Mouse (Mus musculus) c-Kit-negative CD71-positive TER-119-positive erythroid progenitor cells, embryonic 14.5 days (primary cell): ENCODE results near the gene Thoc6.

Source experiments
- DNase-seq: peaks from one replicate; pipeline ENCODE4 v3.0.0-alpha.2; 2013; ENCODE audit warnings: low read depth, low spot score

The Thoc6 gene

DNA sequence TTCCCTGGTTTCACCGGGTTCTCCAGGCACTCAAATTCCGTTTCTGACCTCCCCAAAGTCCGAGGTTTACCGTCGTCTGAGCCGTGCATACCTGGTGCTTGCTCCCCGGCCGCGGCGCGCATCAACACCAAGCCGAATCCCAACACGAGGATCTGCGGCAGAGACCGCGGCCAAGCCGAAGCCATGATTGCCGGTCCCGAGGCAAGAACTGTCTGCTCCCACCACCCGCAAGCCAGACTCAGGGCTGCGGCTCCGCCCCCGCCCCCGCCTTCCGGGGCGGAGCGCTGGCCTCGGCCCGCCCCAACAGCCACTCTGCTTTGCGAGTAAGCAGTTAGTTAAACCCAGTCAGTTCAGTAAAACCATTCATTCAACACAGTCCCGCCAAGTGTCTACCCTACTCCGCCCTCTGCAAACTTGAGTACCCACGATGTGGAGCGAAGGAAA is 3.6 kb upstream of the Thoc6 start, which contains the start of gene Tnfrsf12a:
TSS of gene Tnfrsf12a (minus strand) at position 233 of the 444 bp plus-strand sequence.
- peak; percentile 28 for DNase-seq

DNA sequence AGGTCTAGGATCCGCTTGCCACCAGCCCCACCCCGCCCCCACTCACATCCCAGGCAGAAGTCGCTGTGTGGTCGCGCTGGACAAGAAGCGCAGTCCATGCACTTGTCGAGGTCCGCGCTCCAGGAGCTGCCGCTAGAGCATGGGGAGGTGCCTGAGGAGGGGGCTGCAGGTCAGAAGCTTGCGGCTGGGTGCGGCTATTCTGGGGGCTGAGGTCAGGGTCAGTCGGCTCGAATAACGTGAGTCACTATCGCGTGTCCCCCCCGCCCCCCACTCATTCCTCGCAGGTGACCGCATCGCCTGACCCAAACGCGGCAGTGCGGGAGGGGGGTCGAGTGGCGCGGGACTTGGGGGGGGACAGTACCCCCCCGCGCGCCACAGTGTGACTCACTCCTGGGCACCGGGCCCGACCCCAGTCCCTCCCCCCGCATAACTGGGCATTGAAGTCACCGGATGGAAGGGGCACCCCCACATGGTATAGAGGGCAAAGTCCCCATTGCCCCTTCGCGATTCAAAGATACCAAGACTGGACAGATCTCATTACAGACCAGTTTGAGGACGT is 2.9 kb upstream of the Thoc6 start:
- no peak for DNase-seq

DNA sequence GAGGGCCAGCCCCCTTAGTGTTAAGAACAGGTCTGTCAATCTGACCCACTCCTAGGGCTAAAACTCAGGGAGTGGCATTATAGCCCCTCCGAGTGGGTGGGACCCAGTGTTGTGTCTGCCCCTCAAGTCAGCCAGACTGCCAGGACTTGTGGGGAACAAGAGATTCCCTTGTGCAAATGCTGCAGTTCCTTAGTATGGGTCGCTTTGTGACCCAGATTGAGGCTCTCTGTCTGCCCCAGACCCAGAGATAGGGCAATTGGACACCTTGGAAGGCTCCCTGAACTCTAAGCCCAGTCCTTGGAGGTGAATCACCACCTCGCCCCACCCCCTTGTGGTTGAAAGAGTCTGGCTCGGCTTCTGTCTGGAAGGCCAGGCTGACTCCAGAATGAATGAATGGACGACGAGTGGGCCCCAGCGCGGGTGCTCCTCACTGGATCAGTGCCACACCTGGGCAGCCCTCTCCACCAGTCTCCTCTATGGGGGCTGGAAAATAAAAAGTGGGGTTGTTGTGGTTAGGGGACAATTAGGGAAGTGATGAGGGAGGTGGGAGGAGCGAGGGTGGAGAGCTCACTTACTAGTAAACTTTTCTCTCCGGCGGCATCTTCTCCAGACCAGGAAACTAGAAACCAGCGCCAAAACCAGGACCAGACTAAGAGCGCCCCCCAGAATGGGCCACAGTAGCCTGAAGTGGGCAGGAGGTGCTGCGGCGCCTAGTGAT is 2.0 kb upstream of the Thoc6 start:
- DNase-seq: no peak

DNA sequence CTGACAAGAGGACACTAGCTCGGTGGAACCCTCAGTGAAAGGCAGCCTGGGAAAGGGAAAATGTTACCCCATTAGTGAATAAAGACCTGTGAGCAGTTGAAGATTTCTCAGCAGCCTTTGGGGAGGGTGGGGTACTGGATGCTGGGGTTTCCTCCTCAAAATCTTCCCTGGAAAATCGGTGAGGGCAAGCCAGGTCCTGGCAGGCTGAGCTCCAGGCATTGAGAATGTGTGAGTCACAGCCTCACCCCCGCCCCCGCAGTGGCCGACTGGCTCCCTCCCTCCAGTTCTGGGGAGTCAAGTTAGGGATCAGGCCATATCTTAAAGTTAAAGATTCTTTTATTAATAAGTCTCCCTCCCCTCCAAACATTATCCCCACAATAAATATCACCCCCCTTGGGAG is 1.4 kb upstream of the Thoc6 start:
- no peak for DNase-seq

DNA sequence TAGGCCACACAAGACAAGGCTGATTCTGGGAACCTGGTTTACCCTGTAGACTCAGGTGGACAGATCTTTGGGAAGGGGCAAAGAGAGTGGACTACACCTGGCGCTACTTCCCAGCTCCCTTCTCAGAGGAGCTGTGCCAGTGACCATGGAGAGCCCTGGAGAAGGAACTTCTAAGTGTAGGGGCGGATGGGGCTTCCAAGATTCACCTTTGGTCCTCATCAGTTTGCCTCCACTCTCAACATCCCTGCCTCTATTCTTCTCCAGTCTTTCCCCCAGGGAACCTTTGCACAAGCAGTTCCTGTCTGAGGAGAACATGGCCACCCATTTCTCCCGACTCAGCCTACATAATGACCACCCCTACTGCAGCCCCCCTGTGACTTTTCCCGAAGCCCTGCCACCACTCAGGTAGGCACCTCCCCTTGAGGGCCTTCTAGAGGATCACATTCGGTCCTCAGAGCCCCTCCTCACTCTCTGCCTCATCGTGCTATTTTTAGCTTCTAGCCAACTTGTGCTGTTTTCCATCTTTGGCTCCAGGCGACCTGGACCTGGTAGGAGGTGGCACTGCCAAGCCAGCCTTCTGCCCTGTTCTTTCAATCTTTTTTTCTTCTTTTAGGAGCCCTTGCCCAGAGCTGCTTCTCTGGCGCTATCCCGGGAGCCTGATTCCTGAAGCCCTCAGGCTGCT is 730 bp upstream of the Thoc6 start:
- DNase-seq: no peak

DNA sequence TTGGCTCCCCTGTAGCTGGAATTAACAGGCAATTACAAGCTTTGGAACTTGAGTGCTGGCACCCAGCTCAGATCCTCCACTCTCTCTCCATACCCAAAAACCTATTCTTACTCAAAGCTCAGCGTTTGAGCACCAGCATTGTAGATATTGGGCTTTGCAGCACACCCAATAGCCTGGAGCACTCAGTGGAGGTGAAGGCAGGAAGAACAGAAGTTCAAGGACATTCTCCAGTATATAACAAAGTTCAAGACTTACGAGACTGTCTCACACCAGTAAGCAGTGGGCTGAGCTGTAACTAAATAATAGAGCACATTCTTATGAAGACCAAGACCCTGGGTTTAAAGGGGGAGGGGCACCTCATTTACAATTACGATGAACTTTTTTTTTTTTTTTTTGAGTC is 921 bp downstream of the Thoc6 start:
- DNase-seq: no peak

DNA sequence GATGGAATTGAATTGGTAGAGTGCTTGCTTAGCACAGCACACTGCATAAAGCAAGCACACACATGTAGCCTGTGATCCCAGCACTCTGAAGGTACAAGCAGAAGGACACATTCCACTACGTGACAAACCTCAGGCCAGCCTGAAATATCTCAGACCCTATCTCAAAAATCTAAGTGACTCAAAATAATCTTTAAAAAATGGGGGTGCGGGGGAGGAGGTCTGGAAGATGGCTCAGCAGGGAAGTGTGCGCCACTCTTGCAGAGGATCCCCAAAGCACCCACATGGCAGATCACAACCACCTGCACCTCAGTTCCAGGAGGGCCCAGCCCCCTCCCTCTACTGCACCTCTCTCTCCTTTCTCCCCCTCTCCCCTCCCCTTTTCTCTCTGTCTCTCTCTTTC is 2.2 kb downstream of the Thoc6 start:
- no peak for DNase-seq

DNA sequence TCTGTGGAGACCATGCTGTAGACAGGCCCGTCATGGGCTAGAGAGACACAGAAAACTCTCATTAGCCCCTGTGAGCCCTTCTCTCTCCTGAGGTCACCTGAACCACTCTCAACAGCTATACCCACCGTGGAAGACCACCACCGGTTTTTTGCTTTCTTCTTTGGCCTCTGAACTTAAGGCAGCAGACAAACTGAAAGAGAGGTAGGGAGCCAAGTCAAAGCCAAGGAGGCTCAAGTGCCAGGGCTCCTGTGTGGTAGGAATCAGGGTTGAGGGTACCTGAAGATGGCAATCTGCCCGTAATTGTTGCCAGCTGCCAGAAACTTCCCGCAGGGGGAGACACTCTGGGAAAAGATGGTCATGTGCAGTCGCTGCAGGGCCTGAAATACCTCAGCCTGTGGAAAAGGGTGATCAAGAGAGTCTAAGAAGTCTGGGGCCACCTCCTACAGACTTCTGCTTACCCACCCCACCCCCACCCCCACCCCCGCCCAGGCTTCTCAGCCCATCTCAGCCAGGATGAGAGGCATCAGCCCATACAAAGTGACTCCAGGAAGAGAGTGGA is 3.1 kb downstream of the Thoc6 start:
- DNase-seq: no peak

DNA sequence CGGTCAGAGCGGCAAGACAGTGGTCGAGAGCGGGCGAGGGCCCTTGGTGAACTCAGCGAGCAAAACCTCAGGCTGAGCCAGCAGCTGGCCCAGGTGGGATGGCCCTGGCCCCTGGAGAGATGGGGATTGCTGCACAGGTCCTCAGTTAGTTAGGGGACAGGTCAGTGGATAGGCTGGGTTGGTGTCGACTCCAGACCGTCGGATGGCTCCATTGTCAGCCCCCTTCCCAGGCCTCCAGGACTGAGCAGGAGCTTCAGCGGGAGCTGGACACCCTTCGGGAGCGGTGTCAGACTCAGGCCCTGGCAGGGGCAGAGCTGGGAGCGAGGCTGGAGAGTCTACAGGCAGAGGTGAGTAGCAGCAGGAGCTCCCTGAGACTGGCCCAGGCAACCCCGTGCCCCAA is 8.2 kb downstream of the Thoc6 start:
- DNase-seq: no peak

DNA sequence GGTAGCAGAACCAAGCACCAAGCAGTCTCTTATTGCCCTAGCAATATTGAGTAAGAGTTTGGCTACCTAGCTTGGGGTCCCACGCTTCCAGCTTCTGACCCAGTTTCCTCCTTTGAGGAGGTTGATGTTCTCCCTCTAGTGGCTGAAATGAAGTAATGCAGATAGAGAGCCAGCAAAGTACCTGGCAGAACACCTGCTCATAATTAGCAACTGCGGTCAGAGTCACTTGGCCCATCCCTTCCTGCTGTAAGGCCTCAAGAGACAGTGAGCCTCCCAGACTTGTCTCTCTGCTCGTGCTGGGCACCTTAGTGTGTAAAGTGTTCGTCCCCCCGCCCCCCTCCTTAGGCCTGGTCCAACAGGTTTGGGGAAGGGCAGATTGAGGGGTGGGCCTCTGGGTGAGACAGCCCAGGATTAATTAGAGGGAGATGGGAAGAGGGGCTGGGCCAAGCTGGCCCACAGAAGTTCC is 9.1 kb downstream of the Thoc6 start:
- peak; percentile 19 for DNase-seq

DNA sequence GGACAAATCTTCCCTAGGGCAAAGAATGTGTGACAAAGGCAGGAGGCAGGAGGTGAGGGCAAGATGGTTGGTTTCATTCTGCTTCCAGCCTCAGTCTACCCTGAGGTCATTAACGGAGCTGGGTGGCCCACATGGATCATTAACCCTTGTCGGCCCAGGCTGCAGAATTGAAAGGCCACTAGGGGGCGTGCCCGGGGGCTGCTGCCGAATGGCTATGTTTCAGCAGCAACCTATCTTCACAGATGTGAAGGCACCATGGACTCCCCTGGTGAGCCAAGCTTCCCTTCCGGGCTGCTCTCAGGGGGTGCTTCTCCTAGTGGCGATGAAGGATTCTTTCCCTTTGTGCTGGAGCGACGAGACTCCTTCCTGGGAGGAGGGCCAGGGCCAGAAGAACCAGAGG is 12.2 kb downstream of the Thoc6 start:
- DNase-seq: no peak

DNA sequence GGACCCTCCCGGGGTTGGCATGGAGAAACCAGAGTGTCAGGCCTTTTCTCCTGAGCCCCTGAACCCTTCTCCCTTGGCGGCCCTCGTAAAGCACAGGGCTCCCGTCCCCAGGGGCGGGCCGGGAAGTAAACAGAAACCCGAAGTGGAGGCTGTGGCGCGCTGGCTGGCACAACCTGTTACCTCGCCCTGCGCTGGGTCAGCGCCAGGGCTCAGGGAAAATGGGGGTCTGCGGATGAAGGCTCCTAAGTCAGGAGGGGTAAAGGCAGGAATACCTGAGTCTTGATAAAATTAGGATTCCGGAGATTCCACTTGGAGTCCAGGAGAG is 12.8 kb downstream of the Thoc6 start:
- DNase-seq: no peak

DNA sequence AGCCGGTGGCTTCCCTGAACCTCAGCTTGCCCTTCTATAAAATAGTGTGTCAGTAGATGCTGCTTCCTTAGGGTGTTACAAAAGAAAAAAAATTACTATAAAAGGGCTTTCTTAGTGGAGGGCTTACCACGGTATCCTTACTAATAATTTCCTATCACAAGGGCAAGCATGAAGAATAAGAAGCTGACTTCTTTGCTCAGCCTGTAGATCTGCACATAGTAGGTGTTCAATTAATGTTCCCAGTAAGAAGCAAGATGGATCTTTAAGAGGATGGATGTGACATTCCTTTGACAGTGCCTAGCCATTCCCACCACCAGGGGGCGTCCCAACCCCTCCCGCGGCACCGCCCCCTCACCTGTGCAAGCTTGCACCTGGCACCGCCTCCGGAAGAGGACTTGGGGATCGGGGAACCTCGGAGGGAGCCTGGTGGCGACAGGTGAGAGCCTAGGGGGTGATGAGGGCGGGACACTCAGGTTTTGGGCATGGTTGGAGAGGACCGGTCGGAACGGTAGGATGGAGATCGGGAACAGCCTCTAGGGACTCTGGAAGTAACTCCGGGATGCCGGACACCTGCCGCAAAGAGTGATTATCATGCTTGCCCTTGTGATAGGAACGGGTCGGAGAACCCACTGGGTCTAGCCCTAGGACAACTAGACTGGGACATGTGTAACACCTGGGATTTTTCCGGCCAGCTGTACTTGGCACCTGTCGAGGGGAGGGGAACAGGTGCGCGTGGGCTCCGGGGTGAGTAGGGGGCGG is 13.4 kb downstream of the Thoc6 start, which contains the start of gene Bicdl2:
TSS of gene Bicdl2 (plus strand) at position 390 of the 759 bp plus-strand sequence.
- DNase-seq: no peak

DNA sequence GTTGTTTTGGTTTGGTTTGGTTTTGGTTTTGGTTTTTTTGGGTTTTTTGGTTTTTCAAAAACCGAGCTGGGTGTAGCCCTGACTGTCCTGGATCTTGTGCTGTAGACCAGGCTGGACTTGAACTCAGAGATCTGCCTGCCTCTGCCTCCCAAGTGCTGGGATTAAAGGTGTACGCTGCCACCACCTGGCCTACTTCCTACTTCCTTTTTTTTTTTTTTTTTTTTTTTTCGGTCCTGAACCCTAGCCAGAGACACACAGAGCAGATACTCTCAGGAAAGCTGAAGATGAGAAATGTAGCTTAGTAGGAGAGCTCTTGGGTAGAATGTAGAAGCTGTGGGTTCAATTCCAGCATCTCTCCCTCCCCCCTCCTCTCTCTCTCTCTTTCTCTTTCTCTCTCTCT is 15.2 kb downstream of the Thoc6 start:
- no peak for DNase-seq

DNA sequence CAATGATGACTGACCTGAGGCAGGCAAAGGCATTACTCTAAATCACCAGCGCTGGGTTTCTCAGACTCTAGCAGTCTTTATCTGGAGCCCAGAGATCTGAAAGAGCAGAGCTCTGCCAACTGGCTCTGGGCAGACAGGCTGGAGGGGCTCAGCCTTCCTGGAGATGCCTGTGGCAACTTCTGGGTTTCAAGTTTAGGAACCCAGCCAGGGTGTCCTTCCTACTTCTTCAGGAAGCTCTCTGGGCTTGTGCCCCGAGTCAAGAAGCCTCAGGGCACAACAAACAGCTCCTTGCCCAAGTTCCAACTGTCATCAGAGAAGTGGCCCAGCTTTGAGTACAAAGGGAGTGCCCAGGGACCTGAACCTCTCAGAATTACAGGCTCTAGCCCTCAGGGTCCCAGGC is 19.3 kb downstream of the Thoc6 start:
- no peak for DNase-seq

DNA sequence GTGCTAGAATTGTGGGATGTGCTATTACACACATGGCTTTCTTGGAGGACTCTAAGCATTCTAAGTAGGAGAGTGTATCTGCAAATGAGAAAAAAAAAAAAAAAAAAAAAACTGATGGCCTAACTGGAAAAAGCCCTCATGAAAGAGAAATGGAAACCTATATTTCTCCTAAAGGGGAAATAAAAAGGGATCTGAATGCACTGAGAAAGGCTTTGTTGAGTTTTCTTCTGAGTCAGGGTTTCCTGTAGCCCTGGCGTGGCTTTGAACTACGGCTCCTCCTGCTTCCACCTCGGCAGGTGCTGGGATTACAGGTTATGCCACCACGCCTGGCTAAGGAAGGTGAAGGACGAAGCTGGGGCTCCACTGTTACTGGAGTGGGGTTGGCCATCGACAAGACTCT is 19.7 kb downstream of the Thoc6 start:
- DNase-seq: no peak

DNA sequence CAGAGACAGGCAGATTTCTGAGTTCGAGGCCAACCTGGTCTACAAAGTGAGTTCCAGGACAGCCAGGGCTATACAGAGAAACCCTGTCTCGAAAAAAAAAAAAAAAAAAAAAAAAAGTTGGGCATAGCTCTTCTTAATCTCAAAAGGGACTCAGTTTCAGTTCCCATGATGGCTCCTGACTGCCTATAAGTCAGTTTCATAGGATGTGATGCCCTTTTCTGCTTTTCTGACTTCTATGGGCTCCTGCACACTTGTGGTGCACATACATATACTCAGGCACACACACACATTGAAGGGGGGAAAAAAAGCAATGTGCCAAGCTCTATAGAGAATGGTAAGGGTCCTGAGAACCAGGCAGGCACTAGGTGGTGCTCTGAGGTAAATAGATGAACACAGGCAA is 20.4 kb downstream of the Thoc6 start:
- no peak for DNase-seq

DNA sequence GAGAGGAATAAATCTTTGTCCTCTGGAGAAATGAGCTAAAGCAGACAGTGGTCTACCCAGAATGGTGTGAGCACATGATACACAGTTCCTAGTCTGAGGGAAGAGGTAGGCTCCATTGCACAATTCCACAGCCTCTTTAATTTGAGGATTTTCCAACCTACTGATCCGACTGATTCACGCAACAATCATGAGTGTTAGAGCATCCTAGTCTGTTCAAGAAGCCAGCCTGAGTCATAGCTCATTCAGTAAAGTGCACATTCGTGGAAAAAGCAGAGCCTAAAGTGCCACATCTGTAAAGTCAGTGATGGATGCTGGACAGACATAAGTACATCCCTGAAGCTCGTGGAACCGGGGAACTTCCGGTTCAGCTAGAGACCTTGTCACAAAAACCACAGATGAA is 22.3 kb downstream of the Thoc6 start:
- no peak for DNase-seq

DNA sequence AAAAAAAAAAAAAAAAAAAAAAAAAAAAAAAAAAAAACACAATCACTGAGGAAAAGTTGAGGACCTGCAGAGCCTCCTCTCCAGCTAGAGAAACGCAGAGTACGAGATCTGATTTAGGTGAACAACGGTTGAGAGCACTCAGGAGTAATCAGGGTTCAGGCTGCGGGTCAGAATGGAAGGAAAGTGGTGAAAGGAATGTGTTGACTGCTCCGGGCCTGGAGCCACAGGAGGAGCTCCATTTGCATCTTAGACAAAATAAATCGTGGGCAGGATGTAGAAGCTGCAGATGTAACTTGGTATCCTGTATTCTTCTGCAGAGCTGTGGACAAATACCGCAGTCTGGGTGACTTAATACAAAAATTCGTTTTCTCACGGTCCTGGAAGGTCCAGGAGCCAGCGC is 27.8 kb downstream of the Thoc6 start:
- DNase-seq: no peak

DNA sequence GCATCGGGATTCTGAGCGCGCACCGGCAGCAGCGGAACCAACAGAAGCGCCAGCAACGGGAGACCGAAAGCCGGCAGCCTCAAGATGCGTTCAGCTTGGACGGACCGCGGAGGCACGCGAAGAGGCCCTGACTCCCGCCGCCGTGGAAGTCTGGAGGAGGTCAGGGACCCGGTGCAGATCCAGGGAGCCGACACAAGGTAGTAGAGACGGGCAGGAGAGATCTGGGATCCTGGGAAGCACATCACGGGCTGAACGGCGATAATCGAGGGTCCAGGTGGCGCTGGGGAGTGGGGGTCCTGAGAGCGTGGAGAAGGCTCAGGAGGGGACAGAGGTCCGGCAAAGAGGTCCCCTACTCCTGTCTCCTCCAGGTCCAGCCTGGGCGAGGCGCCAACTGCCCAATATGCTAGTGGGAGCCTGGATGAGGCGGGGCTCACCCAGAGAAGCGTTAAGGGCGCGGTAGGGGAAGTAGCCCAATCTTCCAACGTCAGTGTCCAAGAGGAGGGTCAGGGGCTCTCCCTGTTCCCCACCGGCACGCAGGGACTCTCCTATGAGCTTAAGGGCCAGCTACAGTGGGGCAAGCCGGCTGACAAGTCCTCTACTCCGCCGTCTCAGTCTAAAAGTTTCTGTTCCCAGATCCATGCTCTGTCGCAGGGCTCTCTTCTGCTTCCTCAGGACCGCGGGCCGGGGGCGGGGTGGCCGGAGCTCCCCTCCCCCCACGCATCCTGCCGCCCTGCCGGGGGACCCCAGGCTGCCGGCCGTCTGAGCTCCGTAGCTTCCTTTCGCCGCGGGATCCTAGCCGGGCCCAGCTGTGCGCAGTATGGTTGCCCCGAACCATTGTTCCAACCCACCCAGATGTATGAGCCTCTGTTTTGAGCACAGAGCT is 28.8 kb downstream of the Thoc6 start, which contains the start of gene Mmp25:
TSS of gene Mmp25 (minus strand) at position 665 of the 883 bp plus-strand sequence.
- DNase-seq: no peak

DNA sequence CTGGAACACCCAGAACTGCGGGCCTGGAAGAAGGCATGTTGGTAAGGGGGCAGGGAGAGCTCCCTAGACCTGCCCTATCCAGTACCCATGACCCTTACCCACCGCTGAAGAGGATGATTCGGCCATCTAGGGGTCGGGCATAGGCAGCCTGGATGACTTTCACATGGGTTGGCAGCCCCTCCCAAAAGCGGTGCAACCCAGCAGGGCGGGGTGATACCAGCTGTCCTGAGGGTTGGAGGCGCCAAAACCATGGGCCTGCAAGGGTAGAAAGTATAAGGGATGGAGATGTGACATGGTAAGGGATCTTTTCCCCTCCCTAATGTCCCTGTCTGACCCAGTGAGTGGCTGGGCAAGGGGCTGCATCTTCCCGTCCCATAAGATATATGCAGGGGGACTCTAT is 42.4 kb downstream of the Thoc6 start:
- no peak for DNase-seq
